7 mouse cellular contexts compared by ENCODE assay signal in genomic region chr2:79865275-79865999, GRCm38 (mm10).
DNase-seq lines count a peak whose midpoint lies in the region; ATAC-seq and TF ChIP-seq lines count a peak whose summit lies in the region.

No protein-coding gene starts in this region.

- ATAC-seq in common myeloid progenitor, adult 5-6 weeks (replicated peaks; ENCODE audit: low read depth, poor library complexity, severe bottlenecking): peak; percentile 99
- peak; percentile 21; the same call in 1 of the 2 replicates for ATAC-seq in lung, postnatal 0 days

- H3K27me3 ChIP-seq in lung, postnatal 0 days (replicated peaks; ENCODE audit: insufficient read depth, low read length): no peaks in the 10 kb centered on the region
- H3K27me3 ChIP-seq in small intestine, adult 2 months (ENCODE audit: control insufficient read depth, insufficient read depth, low read length): no peaks in the 10 kb centered on the region

- no peak overlapping the region for H3K27ac ChIP-seq in lung, postnatal 0 days (ENCODE audit: low read length)
- no peak overlapping the region for H3K27ac ChIP-seq in small intestine, adult 2 months (ENCODE audit: insufficient read depth, low read depth, low read length)

- H3K9ac ChIP-seq in lung, postnatal 0 days (replicated peaks; ENCODE audit: low read depth): no peak overlapping the region

- no peak overlapping the region for H3K4me2 ChIP-seq in lung, postnatal 0 days (replicated peaks; ENCODE audit: low read depth, low read length)

- TF ChIP-seq EP300 in lung, postnatal 0 days (IDR thresholded peaks at IDR 0.05): no peak

- no peaks in the 10 kb centered on the region for H3K4me1 ChIP-seq in lung, postnatal 0 days (ENCODE audit: insufficient read depth, low read depth, low read length)
- no peaks in the 10 kb centered on the region for H3K4me1 ChIP-seq in small intestine, adult 2 months (ENCODE audit: control insufficient read depth, insufficient read depth, insufficient read length, low read length)

- WGBS in lung, postnatal 0 days: 39% methylated on average over 9 of the region's 9 CpGs
- 36% methylated on average over 9 of the region's 9 CpGs for WGBS in small intestine, adult 2 months

- H3K9me3 ChIP-seq in lung, postnatal 0 days (ENCODE audit: low read length): no peaks in the 10 kb centered on the region

- peak; percentile 9 to 18 for DNase-seq in B cell, adult 2 months
- DNase-seq in ES-CJ7 (ENCODE audit: low read depth, low spot score): peak; percentile 64
- peak; percentile 41 to 75 for DNase-seq in heart, postnatal 10 days
- DNase-seq in kidney, postnatal 4 days: peak; percentile 8 to 20
- DNase-seq in lung, postnatal 0 days (ENCODE audit: low spot score): peak; percentile 69

- H3K36me3 ChIP-seq in lung, postnatal 0 days (ENCODE audit: insufficient read depth, low read length): no peaks in the 10 kb centered on the region
- H3K36me3 ChIP-seq in small intestine, adult 2 months (ENCODE audit: control insufficient read depth, insufficient read depth, low read length): no peaks in the 10 kb centered on the region

- no peak overlapping the region for H3K4me3 ChIP-seq in lung, postnatal 0 days (ENCODE audit: low read depth, low read length)
- no peak overlapping the region for H3K4me3 ChIP-seq in small intestine, adult 2 months (ENCODE audit: low read depth, low read length)

- peak; percentile 88 for TF ChIP-seq CTCF in lung, postnatal 0 days (IDR thresholded peaks at IDR 0.05)
- peak; percentile 42; the same call in 1 of the 2 replicates for TF ChIP-seq CTCF in small intestine, adult 2 months (IDR thresholded peaks at IDR 0.05; ENCODE audit: extremely low read depth, insufficient read length, insufficient replicate concordance, low read depth, low read length)

- no peak for TF ChIP-seq POLR2A in small intestine, adult 2 months (IDR thresholded peaks at IDR 0.05; ENCODE audit: low read depth, low read length)

- intact Hi-C loops in heart, postnatal 10 days (cut with DNase I): loop anchor here (1.0 to 5.0 kb wide), 2 partner anchors 112 to 402 kb away; no protein-coding TSS in a partner anchor

Comparison
In these comparisons a context has a peak if more than half of its experiments do, and no peak if none do; other contexts are left out.
1. DNase-seq: peak in every context shown above with its lines; median percentile 69 in lung, postnatal 0 days; 64 in ES-CJ7; 58 in heart, postnatal 10 days; 14 in kidney, postnatal 4 days; 14 in B cell, adult 2 months.